10 mouse cellular contexts compared by ENCODE assay signal in genomic region chr12:28863260-28863659, GRCm38 (mm10).
DNase-seq lines count a peak whose midpoint lies in the region; ATAC-seq and TF ChIP-seq lines count a peak whose summit lies in the region.
"Had no signal": no experiment of that assay in that cellular context is flagged by ENCODE, and none has a peak within 500 bp of the region (broad histone marks: within the 10 kb centered on the region; RNA-seq: fewer than 3 reads in every experiment).

No protein-coding gene starts in this region.

- 0 out of 2 replicates have a peak, but pooled peaks cover 3% of the 10 kb centered on the region for H3K36me3 ChIP-seq in lung, embryonic 14.5 days (ENCODE audit: insufficient read depth)
- peaks cover 8% of the 10 kb centered on the region; the same call in 1 of the 2 replicates for H3K36me3 ChIP-seq in forebrain, embryonic 14.5 days (ENCODE audit: control insufficient read depth, insufficient read depth, low read length)

- H3K4me3 ChIP-seq in lung, embryonic 14.5 days (ENCODE audit: low read depth, low read length): no peak overlapping the region
- H3K4me3 ChIP-seq in forebrain, embryonic 14.5 days (ENCODE audit: low read depth, low read length): no peak overlapping the region

- no peak overlapping the region for H3K27ac ChIP-seq in lung, embryonic 14.5 days (ENCODE audit: low read depth)
- H3K27ac ChIP-seq in forebrain, embryonic 14.5 days (ENCODE audit: low read depth, low read length): peak overlapping the region; percentile 78

- no peaks in the 10 kb centered on the region for H3K27me3 ChIP-seq in lung, embryonic 14.5 days (ENCODE audit: insufficient read depth, low read length)
- H3K27me3 ChIP-seq in forebrain, embryonic 14.5 days (replicated peaks; ENCODE audit: control insufficient read depth, insufficient read depth, low read length): no peaks in the 10 kb centered on the region

- H3K4me2 ChIP-seq in lung, embryonic 14.5 days: no peak overlapping the region
- H3K4me2 ChIP-seq in forebrain, embryonic 14.5 days (ENCODE audit: low read length): no peak overlapping the region

- peak; percentile 92 for ATAC-seq in lung, embryonic 14.5 days (ENCODE audit: insufficient read depth)
- ATAC-seq in forebrain, embryonic 14.5 days: peak; percentile 44
- ATAC-seq: CD4-positive, CD25-positive, alpha-beta regulatory T cell, adult 4 months had no signal

- intact Hi-C loops in left cerebral cortex, postnatal 4 days (cut with DNase I): no loop called here

- WGBS in lung, embryonic 14.5 days: 40% methylated on average over 12 of the region's 12 CpGs
- 43% methylated on average over 12 of the region's 12 CpGs for WGBS in forebrain, embryonic 14.5 days

- H3K4me1 ChIP-seq in lung, embryonic 14.5 days (ENCODE audit: insufficient read depth): peaks cover 3% of the 10 kb centered on the region; the same call in 1 of the 2 replicates
- H3K4me1 ChIP-seq in forebrain, embryonic 14.5 days (ENCODE audit: control insufficient read depth, insufficient read depth, low read length): peaks cover 32% of the 10 kb centered on the region

- no peak overlapping the region for H3K9ac ChIP-seq in lung, embryonic 14.5 days
- H3K9ac ChIP-seq in forebrain, embryonic 14.5 days (ENCODE audit: low read length): no peak overlapping the region

- TF ChIP-seq CTCF in lung, embryonic 14.5 days (IDR thresholded peaks at IDR 0.05; ENCODE audit: low read depth): no peak

- DNase-seq in heart, postnatal 4 days: peak; percentile 58
- no peak for DNase-seq in heart, adult 18-20 months
- DNase-seq in lung, embryonic 14.5 days: peak; percentile 89
- no peak for DNase-seq in lung, postnatal 14 days
- DNase-seq in forebrain, embryonic 14.5 days (ENCODE audit: low spot score): peak; percentile 65
- peak; percentile 46 for DNase-seq in left cerebral cortex, postnatal 4 days
- DNase-seq in adrenal gland, adult (ENCODE audit: inconsistent age in 2 of 2, low spot score in 1 of 2): no peak
- DNase-seq in testis, postnatal 10 days (ENCODE audit: low spot score): no peak
- DNase-seq: thymus, postnatal 36 days had no signal

- no peaks in the 10 kb centered on the region for H3K9me3 ChIP-seq in lung, embryonic 14.5 days (ENCODE audit: low read depth, low read length)
- H3K9me3 ChIP-seq in forebrain, embryonic 14.5 days (replicated peaks; ENCODE audit: control insufficient read depth, low read length): no peaks in the 10 kb centered on the region

Comparison
In these comparisons a context has a peak if more than half of its experiments do, and no peak if none do; other contexts are left out.
1. DNase-seq: peak in heart, postnatal 4 days (single experiment), lung, embryonic 14.5 days (single experiment), forebrain, embryonic 14.5 days (single experiment) and left cerebral cortex, postnatal 4 days (single experiment); none in heart, adult 18-20 months (0 of 2), lung, postnatal 14 days (single experiment), adrenal gland, adult (0 of 2) and testis, postnatal 10 days (single experiment).